Mouse (Mus musculus) forebrain, embryonic 13.5 days (tissue): ENCODE measurements at regions not wholly inside any gene's neighbourhood (a gene's known extent, or its start where the extent isn't known, plus 50 kb on each side); places are given as distances from the start of the nearest gene placed in this dataset.
A peak's percentile ranks its signal among the peaks of the same experiment; 100 is the strongest.

Experiments used
- ATAC-seq: fragments of 200-750 bp; cut with Nextera tagmentation; 2 replicates; pipeline ENCODE4 v1.8.0; 2017
- H3K27ac ChIP-seq: fragments of 300-500 bp; sonication (generic); 2 replicates; pipeline ENCODE4 v1.5.1; 2015; ENCODE audit warnings: inconsistent platforms, mild to moderate bottlenecking, moderate library complexity
- H3K27me3 ChIP-seq: fragments of 300-500 bp; sonication (generic); 2 replicates; pipeline ENCODE4 v1.6.1; 2015; ENCODE audit warnings: mild to moderate bottlenecking, inconsistent platforms
- H3K36me3 ChIP-seq: fragments of 300-500 bp; sonication (generic); 2 replicates; pipeline ENCODE4 v1.6.1; 2015; ENCODE audit warnings: mild to moderate bottlenecking, inconsistent platforms; ENCODE audit not compliant: poor library complexity, severe bottlenecking
- H3K4me1 ChIP-seq: fragments of 300-500 bp; sonication (generic); 2 replicates; pipeline ENCODE4 v1.6.1; 2015; ENCODE audit warnings: inconsistent platforms
- H3K4me2 ChIP-seq: fragments of 300-500 bp; sonication (generic); 2 replicates; pipeline ENCODE4 v1.6.1; 2015; ENCODE audit warnings: inconsistent platforms, mild to moderate bottlenecking, moderate library complexity
- H3K4me3 ChIP-seq: fragments of 300-500 bp; sonication (generic); 2 replicates; pipeline ENCODE4 v1.5.1; 2015; ENCODE audit warnings: mild to moderate bottlenecking, inconsistent platforms
- H3K9ac ChIP-seq: fragments of 300-500 bp; sonication (generic); 2 replicates; pipeline ENCODE4 v1.6.1; 2015; ENCODE audit warnings: mild to moderate bottlenecking, inconsistent platforms
- H3K9me3 ChIP-seq: fragments of 300-500 bp; sonication (generic); replicated peaks from 2 replicates; pipeline ENCODE4 v1.6.1; 2016; ENCODE audit warnings: inconsistent platforms
- WGBS: fragments of 180-500 bp; shearing (Covaris S2); methylation state at CpG from one replicate; pipeline ENCODE4 v1.1.7; 2015; 5-methylcytosine and 5-hydroxymethylcytosine counted together

GRCm38 (mm10) chr5:99165807-99166360 lies 128.7 kb upstream of the Prkg2 start:
- no peaks in the 10 kb centered on the region for H3K36me3 ChIP-seq
- H3K4me3 ChIP-seq = no peak overlapping the region
- H3K9ac ChIP-seq = no peak overlapping the region
- H3K4me1 ChIP-seq = no peaks in the 10 kb centered on the region
- no peak overlapping the region for H3K27ac ChIP-seq
- ATAC-seq = no peak
- no peaks in the 10 kb centered on the region for H3K27me3 ChIP-seq
- no peak overlapping the region for H3K4me2 ChIP-seq
- 71% methylated on average over 3 of the region's 3 CpGs for WGBS
- H3K9me3 ChIP-seq = no peaks in the 10 kb centered on the region

DNA sequence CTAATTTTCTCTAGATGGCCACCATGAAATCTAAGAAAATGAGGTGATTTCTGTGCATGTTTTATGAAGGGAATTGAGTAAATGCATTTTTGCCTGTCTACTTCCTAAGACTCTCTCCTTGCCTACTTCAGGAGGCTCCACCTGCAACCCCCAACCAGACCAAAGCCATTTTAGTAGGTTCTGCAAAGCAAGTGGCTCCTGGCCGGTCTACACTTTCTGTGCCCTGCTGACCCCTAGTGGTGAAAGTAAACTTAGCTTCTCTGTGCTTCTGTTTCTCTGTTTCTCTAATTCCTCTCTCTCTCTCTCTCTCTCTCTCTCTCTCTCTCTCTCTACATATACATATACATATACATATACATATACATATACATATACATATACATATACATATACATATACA lies 120.8 kb upstream of the Prkg2 start:
- H3K4me1 ChIP-seq = no peaks in the 10 kb centered on the region
- H3K27me3 ChIP-seq = no peaks in the 10 kb centered on the region
- H3K4me2 ChIP-seq = no peak overlapping the region
- no peak overlapping the region for H3K4me3 ChIP-seq
- no peak for ATAC-seq
- H3K9me3 ChIP-seq = no peaks in the 10 kb centered on the region
- no peak overlapping the region for H3K27ac ChIP-seq
- H3K9ac ChIP-seq = no peak overlapping the region
- WGBS = 0% methylated on average over 1 of the region's 1 CpGs
- no peaks in the 10 kb centered on the region for H3K36me3 ChIP-seq

DNA sequence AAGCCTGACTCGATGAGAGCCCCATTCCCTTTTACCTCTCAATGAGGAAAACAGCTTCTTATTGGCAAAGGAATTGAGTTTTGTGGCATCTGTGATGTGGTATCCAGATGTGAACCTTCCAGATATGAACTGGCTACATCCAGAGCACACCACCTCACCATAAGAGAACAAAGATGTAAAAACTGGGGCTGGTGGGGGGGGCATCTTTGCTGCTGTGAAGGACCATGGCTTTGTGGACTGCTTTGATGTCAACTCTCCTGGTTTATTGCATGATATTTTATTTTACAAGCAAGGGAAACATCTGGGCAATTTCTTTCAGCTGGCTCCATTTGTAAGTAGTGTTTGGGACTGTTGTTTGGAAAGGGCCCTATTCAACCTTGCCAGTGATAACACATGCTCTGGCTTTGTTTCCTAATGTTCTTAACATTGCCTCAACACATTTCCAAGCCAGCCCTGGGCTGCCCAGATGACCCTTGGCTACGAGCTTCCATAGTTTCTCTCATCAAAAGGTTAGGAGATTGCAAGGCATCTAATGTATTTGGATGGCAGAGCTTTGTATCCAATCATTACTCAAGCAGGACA lies 116.2 kb upstream of the Prkg2 start:
- WGBS = 72% methylated on average over 2 of the region's 2 CpGs
- Histone ChIP-seq H3K9me3 (no peaks in the 10 kb centered on the region), H3K4me2 (no peak overlapping the region), H3K4me3 (no peak overlapping the region), H3K27me3 (no peaks in the 10 kb centered on the region), H3K36me3 (no peaks in the 10 kb centered on the region), H3K27ac (no peak overlapping the region), H3K9ac (no peak overlapping the region), H3K4me1 (no peaks in the 10 kb centered on the region)
- no peak for ATAC-seq

DNA sequence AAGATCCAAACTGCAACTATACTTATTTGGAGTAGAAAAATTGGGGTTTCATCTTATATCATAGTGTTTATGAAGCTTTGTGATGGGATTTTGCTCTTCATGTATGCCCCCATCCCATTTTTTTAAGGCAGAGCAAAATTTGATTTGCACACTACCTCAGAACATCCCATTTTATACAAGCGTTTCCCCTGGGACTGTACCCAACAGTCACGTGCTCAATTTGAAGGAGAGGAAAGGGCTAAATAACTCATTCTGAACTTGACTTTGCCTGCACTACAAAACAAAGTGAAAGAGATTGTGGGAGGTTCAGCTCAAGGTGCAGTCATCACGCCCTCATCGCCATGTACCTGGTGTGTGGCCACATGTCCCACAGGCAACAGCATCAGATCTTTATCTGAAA lies 115.1 kb upstream of the Prkg2 start:
- no peak for ATAC-seq
- H3K9me3 ChIP-seq = no peaks in the 10 kb centered on the region
- no peaks in the 10 kb centered on the region for H3K27me3 ChIP-seq
- no peak overlapping the region for H3K27ac ChIP-seq
- no peaks in the 10 kb centered on the region for H3K36me3 ChIP-seq
- H3K9ac ChIP-seq = no peak overlapping the region
- H3K4me2 ChIP-seq = no peak overlapping the region
- no peak overlapping the region for H3K4me3 ChIP-seq
- no peaks in the 10 kb centered on the region for H3K4me1 ChIP-seq
- 91% methylated on average over 4 of the region's 4 CpGs for WGBS

- H3K9me3 ChIP-seq = no peaks in the 10 kb centered on the region
- H3K4me2 ChIP-seq = no peak overlapping the region
- no peaks in the 10 kb centered on the region for H3K27me3 ChIP-seq
- no peaks in the 10 kb centered on the region for H3K4me1 ChIP-seq
- 11% methylated on average over 1 of the region's 1 CpGs for WGBS
- H3K9ac ChIP-seq = no peak overlapping the region
- H3K4me3 ChIP-seq = no peak overlapping the region
- no peak overlapping the region for H3K27ac ChIP-seq
- H3K36me3 ChIP-seq = no peaks in the 10 kb centered on the region
- ATAC-seq = no peak
Observed at GRCm38 (mm10) chr5:99149904-99150303, 112.8 kb upstream of the Prkg2 start.

DNA sequence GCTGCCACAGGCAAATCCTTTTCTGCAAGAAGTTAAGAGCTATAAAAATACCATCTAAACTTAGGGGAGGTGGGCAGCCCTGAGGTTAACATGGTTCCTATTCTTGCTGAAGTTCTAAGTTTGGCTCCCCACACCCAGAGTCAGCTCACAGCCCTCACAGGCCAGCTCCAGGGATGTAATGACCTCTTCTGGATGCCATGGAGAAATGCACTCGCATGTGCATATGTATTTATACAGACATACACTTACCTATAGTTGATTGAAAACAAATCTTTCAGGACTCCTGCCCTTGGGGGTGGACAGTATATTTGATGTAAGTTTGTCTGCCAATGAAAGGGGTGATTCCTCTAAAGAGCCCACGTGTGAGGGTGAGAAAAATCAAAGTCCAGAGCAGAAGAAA lies 95.5 kb upstream of the Prkg2 start:
- no peak for ATAC-seq
- Histone ChIP-seq H3K4me3 (no peak overlapping the region), H3K36me3 (no peaks in the 10 kb centered on the region), H3K27me3 (no peaks in the 10 kb centered on the region), H3K4me1 (peaks cover 11% of the 10 kb centered on the region), H3K9ac (no peak overlapping the region), H3K27ac (no peak overlapping the region), H3K4me2 (no peak overlapping the region), H3K9me3 (no peaks in the 10 kb centered on the region)
- 80% methylated on average over 2 of the region's 2 CpGs for WGBS

GRCm38 (mm10) chr5:99128628-99129027 lies 91.5 kb upstream of the Prkg2 start:
- Histone ChIP-seq H3K36me3 (no peaks in the 10 kb centered on the region), H3K27me3 (no peaks in the 10 kb centered on the region), H3K9me3 (no peaks in the 10 kb centered on the region), H3K9ac (no peak overlapping the region), H3K4me3 (no peak overlapping the region), H3K4me1 (peaks cover 11% of the 10 kb centered on the region), H3K27ac (no peak overlapping the region), H3K4me2 (no peak overlapping the region)
- ATAC-seq = no peak
- 29% methylated on average over 6 of the region's 6 CpGs for WGBS

GRCm38 (mm10) chr5:99125418-99125817 lies 88.3 kb upstream of the Prkg2 start:
- no peaks in the 10 kb centered on the region for H3K9me3 ChIP-seq
- H3K4me1 ChIP-seq = peaks cover 11% of the 10 kb centered on the region
- no peak overlapping the region for H3K4me2 ChIP-seq
- peak; percentile 57; the same call in 1 of the 2 replicates for ATAC-seq
- H3K27ac ChIP-seq = no peak overlapping the region
- no peak overlapping the region for H3K9ac ChIP-seq
- no peak overlapping the region for H3K4me3 ChIP-seq
- no peaks in the 10 kb centered on the region for H3K27me3 ChIP-seq
- 78% methylated on average over 3 of the region's 3 CpGs for WGBS
- no peaks in the 10 kb centered on the region for H3K36me3 ChIP-seq

DNA sequence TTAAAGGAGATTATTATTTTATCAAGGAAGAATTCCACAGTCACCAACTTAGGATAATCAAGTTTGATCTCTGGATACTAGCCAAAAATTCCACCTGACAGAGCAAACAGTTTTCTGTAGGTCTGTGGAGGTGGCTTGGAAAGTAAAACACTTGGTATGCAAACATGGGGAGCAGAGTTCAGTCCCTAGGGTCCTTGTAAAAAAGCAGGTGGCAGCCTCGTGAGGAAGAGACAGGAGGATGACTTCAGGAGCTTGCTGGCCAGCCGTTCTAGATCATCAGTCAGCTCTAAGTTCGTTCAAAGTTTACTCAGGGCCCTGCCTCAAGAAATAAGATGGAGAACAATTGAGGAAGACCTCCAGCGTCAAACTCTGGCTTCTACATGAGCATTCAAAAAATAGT lies 74.6 kb upstream of the Prkg2 start:
- no peak overlapping the region for H3K9ac ChIP-seq
- no peaks in the 10 kb centered on the region for H3K9me3 ChIP-seq
- H3K4me2 ChIP-seq = no peak overlapping the region
- 78% methylated on average over 4 of the region's 4 CpGs for WGBS
- H3K27me3 ChIP-seq = no peaks in the 10 kb centered on the region
- peaks cover 12% of the 10 kb centered on the region; the same call in 1 of the 2 replicates for H3K4me1 ChIP-seq
- H3K27ac ChIP-seq = no peak overlapping the region
- no peaks in the 10 kb centered on the region for H3K36me3 ChIP-seq
- no peak for ATAC-seq
- H3K4me3 ChIP-seq = no peak overlapping the region

GRCm38 (mm10) chr5:99111235-99111634 lies 74.1 kb upstream of the Prkg2 start:
- Histone ChIP-seq H3K9me3 (no peaks in the 10 kb centered on the region), H3K9ac (no peak overlapping the region), H3K27ac (no peak overlapping the region), H3K4me3 (no peak overlapping the region), H3K27me3 (no peaks in the 10 kb centered on the region), H3K4me1 (peaks cover 12% of the 10 kb centered on the region; the same call in 1 of the 2 replicates), H3K36me3 (no peaks in the 10 kb centered on the region), H3K4me2 (no peak overlapping the region)
- 9% methylated on average over 4 of the region's 4 CpGs for WGBS
- peak; percentile 76 for ATAC-seq

- H3K9me3 ChIP-seq = no peaks in the 10 kb centered on the region
- no peaks in the 10 kb centered on the region for H3K4me1 ChIP-seq
- ATAC-seq = no peak
- no peaks in the 10 kb centered on the region for H3K27me3 ChIP-seq
- H3K4me3 ChIP-seq = no peak overlapping the region
- WGBS = 94% methylated on average over 6 of the region's 6 CpGs
- no peaks in the 10 kb centered on the region for H3K36me3 ChIP-seq
- H3K27ac ChIP-seq = no peak overlapping the region
- H3K9ac ChIP-seq = no peak overlapping the region
- H3K4me2 ChIP-seq = no peak overlapping the region
Observed at GRCm38 (mm10) chr5:99099727-99100116, 62.6 kb upstream of the Prkg2 start.

GRCm38 (mm10) chr5:99099014-99099726 lies 62.0 kb upstream of the Prkg2 start:
- ATAC-seq = no peak
- no peaks in the 10 kb centered on the region for H3K4me1 ChIP-seq
- H3K4me2 ChIP-seq = no peak overlapping the region
- H3K9ac ChIP-seq = no peak overlapping the region
- H3K27me3 ChIP-seq = no peaks in the 10 kb centered on the region
- no peak overlapping the region for H3K27ac ChIP-seq
- no peaks in the 10 kb centered on the region for H3K9me3 ChIP-seq
- H3K36me3 ChIP-seq = no peaks in the 10 kb centered on the region
- no peak overlapping the region for H3K4me3 ChIP-seq
- 94% methylated on average over 7 of the region's 7 CpGs for WGBS
